Mouse (Mus musculus) NIH3T3 (cell line): ENCODE measurements around the gene Spg21.

Source experiments
- DNase-seq: peaks from one replicate; pipeline ENCODE4 v3.0.0-alpha.2; 2012; ENCODE audit warnings: low read depth

The Spg21 gene

DNA sequence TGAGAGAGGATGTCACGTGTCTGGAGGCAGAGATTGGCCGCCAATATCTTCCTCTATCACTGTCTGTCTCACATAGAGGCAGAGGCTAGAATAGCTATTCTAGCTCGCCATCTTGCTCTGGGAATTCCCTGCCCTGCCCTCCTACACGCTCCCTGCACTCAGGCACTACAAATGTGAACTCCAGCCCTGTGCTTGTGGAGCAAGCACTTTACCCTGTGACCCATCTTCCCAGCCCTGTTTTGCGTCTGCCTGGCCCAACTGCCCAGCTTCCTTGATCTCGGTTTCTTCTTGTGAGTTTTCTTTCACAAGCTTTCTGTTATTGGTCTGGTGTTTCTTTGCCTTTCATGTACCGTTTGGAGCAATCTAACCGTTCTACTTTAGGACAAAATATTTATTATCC lies 18.4 kb downstream of the Spg21 start:
- DNase-seq: no peak

DNA sequence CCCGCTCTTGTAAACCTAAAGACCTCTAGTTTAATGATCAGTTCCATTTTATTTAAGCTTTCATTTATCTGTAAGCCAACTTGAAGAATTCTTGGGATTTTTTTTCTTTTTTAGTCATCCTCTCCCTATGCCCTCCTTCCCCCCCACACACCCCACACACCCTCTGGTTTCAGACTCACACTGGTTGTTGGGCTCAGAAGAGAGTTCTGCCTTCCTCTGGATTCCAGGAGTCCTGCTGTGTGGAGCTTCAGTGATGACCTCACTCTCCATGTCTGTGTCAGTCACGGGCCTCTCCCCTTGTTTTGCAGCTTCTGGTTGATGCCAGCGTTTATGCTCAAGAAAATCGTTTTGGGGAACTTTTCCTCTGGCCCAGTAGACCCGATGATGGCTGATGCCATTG lies 19.3 kb downstream of the Spg21 start:
- DNase-seq: no peak

- no peak for DNase-seq
Observed at GRCm38 (mm10) chr9:65491476-65491875, 30.7 kb downstream of the Spg21 start.

GRCm38 (mm10) chr9:65492351-65492750 lies 31.6 kb downstream of the Spg21 start:
- no peak for DNase-seq

- no peak for DNase-seq
Observed at GRCm38 (mm10) chr9:65492851-65493250, 32.1 kb downstream of the Spg21 start.

GRCm38 (mm10) chr9:65502146-65502545 lies 41.4 kb downstream of the Spg21 start:
- peak; percentile 70 for DNase-seq

- peak; percentile 75 for DNase-seq
Observed at GRCm38 (mm10) chr9:65502721-65503505, 42.2 kb downstream of the Spg21 start.

DNA sequence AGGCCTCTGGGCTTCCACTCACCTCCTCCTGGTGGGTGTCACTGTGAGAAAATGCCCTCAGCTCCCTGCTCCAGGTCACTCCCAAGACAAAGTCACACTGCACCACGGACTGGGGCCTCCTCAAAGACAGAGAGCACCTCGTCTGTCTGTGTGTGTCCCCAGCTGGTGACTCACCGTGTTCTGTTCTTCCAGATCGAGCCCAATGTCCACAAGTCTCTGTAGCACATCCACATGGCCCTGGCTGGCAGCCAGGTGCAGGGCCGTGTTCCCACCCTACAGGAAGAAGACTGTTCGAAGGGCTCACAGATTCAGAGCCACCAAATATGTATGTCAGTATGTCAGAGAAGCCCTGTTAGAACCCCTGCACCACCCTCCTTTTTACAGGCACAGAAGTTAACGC lies 47.7 kb downstream of the Spg21 start:
- no peak for DNase-seq

DNA sequence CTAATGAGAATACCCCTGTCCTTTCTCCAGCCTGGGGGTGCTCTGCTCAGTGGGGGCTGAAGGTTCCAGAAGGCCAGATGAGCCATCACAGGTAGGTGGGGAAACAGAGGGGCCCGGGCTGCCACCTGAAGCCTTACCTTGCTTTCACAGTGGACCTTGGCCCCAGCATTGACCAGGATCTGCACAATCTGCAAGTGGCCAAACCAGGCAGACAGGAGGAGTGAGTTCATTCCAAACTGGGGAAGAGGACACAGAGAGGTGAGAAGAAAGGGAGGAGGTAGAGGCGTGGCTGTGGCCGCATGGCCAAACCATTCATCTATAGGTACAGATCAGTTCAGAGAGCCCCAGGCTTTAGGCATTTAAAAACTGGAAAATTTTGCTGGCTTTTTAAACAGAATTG lies 51.8 kb downstream of the Spg21 start:
- DNase-seq: no peak

GRCm38 (mm10) chr9:65514431-65514830 lies 53.7 kb downstream of the Spg21 start:
- no peak for DNase-seq

DNA sequence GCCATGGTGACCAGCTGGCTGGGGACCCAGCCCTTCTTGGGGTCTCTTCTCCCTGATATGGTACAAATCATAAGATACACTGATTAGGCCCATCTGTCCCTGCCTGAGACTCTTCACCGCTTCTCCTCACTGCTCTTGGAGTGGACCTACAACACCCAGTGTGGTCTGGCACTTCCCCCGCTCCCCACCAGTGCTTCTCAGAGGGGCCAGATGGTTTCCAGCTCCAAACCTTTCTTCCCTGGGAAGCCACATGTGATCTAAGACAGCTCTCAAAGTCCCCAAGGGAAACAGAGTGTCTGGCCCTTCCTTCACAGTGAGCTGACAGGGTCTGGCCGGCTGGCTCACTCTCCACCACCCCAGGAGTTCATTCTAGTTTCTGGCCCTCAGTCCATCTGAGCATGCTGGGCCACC lies 54.1 kb downstream of the Spg21 start:
- DNase-seq: no peak

DNA sequence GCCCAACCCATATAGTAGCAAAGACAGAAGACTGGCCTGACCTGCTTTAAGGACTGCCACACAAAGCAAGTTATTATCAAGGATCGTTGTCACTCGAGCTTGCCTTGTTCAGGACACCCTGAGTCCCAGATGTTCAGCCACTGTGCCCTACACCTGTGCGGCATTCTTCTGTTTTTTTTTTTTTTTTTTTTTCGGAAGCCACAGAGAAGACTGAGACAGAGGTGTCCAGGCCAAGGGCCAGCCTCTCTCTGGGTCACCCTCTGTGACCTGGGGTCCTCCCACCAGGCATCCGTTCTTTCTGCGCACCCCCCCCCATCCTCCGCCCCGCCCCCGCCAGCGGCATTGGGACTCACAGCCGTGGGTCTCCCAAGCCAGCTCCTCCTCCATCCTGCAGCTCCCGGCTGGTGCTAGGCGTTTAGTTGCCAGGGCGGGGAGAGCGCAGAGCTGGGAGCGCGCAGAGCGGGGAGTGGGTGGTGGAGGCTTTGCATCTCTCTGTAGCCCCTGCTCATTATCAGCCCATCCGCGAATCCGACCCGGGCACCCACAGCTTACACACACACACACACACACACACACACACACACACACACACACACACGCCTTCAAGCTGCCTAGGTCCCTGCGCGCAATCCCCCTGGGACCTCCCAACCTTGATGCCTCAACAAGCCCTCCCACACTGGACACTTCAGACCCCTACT lies 59.2 kb downstream of the Spg21 start, which contains the start of gene Ankdd1a:
Gene Ankdd1a (minus strand): TSS at position 387 of the 698 bp plus-strand sequence.
- DNase-seq: no peak

GRCm38 (mm10) chr9:65520505-65520876 lies 59.7 kb downstream of the Spg21 start:
- no peak for DNase-seq

DNA sequence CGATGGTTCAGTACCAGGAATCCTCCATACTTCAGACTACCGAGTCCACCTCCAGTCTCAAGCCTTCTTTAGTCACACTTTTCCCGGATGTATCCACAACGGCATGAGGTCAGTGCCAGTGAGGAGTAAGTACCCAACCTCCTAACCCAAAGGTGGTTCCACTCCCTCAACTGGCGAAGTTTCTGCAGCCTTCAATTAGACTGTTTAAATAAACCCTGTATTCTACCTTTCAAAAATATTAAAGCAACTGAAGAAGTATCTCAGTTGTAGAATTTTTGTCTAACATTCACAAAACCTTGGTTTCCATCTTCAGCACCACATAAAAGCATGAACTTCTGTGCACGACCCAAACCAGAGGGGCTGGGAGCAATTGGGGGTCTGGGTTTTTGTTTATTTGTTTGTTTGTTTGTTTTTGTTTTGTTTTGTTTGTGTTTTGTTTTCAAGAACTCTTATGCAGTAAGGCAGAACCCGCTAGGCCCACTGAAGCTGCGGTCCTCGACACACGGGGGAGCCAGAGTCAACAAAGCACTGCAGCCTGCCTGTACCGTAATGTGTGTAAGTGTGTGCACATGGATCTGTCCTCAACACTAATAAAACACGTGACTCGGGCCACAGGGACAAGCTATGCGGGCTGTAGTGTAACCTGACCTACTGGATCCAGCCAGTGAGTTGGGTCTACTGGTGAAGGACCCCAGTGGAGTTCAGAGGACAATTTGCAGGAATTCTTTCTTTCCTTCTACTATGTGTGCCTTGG lies 63.0 kb downstream of the Spg21 start:
- peak; percentile 89 for DNase-seq

- DNase-seq: peak; percentile 55
Observed at GRCm38 (mm10) chr9:65525445-65526195, 64.9 kb downstream of the Spg21 start.

DNA sequence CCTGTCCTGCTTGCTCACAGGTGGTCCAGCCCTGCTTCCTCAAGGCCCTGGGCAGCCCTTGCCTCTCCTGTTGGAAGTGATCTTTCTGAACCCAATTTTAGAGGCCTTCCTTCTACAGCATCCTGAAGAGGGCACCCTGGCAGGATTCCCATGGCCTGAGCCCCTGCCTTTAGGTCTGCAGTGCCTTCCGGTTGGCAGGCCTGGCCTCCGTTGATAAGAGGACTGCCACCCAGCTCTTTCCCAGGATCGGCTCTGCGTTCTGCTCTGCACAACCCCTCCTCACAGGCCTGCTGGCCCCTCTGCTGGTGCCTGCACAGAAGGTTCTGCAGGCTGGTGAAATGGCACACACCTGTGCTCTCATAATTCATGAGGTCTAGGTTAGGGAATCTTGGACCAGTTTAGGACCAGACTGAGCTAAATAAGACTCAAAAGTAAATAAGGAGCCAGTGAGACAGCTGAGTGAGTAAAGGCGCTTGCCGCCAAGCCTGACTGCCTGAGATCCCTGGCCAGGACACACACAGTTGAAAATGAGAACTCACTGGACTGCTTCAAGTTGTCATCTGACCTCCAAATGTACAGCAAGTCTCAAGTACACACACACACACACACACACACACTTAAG lies 67.8 kb downstream of the Spg21 start:
- DNase-seq: no peak

- no peak for DNase-seq
Observed at GRCm38 (mm10) chr9:65529659-65530058, 68.9 kb downstream of the Spg21 start.

DNA sequence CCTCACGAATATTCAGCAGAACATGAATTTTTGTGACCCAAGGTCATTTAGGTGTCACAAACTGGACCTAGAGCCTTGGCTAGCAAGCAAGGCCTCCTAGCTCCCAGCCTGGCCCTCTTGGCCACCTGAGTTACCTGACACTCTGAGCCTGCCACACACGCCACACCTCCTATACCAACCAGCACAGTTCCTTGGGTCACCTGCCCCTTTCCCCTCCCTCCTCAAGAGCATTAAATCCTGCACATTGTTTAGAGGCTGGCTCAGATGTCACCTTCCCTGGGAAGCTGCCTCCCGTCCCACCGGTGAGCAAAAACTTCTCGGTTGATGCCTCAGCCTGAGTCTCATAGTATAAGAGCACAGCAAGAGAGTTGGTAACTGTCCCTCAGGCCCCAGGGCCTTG lies 70.5 kb downstream of the Spg21 start:
- no peak for DNase-seq

DNA sequence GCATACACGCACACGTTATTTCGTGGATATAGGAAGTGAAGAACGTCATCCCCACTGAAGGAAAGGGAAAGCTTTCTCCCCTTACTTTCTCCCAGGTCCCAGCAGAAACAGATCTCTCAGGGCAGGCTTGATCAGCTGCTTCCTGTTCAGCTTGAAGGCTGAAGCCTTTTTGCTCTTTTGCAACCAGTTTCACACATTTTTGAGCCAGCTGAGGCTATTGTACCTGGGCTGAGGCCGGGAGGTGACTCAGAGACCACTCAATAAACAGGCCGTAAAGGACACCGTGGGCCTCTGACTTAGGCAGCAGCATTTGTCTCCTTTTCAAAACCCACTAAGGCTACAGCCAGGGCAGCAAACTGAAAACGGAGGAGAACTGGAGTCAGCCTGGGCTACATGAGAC lies 72.2 kb downstream of the Spg21 start:
- peak; percentile 46 for DNase-seq

DNA sequence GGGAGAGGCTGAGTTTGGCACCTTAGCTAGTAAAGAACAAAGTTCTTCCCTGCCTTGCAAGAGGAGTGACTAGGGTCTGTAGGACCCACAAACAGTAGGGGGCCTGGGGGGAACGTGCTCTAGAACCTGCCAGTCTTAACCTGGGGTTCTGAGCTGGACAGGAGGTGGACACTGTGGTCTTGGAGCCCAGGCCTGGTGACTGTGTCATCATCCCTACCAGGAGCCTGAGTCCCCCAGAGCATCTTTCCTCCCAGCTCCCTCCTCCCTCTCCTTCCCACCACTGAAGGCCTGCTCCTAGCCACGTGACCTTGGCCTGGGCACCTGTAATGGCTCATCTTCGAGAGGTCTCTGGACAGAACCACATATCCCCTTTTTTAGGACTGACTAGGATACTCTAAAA lies 73.4 kb downstream of the Spg21 start:
- no peak for DNase-seq

DNA sequence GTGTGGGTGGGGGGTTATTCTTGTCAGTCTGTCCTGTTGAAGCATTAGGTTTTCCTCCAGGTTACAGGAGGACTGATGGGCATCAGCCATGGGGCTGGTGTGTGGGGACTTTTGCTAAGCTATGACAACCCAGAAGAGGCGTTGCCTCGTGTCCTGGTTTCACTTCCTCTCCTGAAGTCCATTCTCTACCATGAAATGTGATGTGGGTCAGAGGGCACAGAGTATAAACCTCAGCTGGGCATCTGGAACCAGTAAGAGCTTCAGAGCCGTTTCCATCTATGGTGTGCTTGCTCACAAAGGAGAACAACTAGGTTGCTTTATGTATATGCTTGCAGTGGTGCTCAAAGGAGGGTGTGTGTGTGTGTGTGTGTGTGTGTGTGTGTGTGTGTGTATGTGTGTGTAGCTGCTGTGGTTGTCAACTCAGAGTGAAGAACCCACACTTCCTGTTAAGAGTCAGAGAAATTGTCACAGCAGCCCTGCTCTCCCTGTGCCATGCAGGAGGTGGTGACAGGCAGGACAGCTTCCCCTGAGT lies 74.5 kb downstream of the Spg21 start:
- DNase-seq: peak; percentile 32
